Mouse (Mus musculus): ENCODE measurements around the gene Traf3ip1. TPM values are rescaled to one million over a fixed set of nuclear protein-coding genes. Genes with fewer than 3 reads are reported as not detected.

Gene Traf3ip1
- polyA plus RNA-seq, 1 experiment from 2014 or later, result 7.9 TPM

DNA sequence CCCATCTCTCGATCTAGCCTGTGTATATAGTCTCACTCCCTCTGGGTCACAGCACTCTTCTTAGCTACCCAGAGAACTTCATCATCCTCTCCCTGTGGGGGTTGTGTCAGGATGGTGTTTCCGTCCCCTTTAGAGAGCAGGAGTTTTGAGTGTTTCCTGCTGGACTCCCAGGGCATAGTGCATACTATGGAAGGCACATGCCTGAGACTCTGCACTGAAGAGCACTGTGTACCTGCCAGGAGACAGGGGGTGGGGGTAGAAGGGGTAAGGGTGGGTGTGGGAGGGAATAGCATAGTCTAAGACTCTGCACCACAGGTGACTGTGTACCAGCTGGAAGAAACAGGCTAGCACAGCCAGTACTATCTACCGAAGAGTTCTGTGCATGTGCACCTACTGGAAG lies 40.1 kb upstream of the Traf3ip1 start:
- no peaks in the 10 kb centered on the region for H3K36me3 ChIP-seq (ENCODE audit: control insufficient read depth, insufficient read depth, low read length)
- 0 out of 2 replicates have a peak, but pooled peaks cover 2% of the 10 kb centered on the region for H3K27me3 ChIP-seq (ENCODE audit: control insufficient read depth, insufficient read depth, low read length)
- WGBS, result 87% methylated on average over 3 of the region's 3 CpGs
- no peak overlapping the region for H3K27ac ChIP-seq (ENCODE audit: low read depth, low read length)
- H3K9me3 ChIP-seq (ENCODE audit: control insufficient read depth, low read length), result no peaks in the 10 kb centered on the region
- peaks cover 21% of the 10 kb centered on the region for H3K4me1 ChIP-seq (ENCODE audit: control insufficient read depth, insufficient read depth, low read length)
- ATAC-seq (ENCODE audit: insufficient read depth, low FRiP score, low TSS enrichment), result no peak
- H3K9ac ChIP-seq (ENCODE audit: low read length), result no peak overlapping the region
- no peak overlapping the region for H3K4me2 ChIP-seq (ENCODE audit: low read depth)
- no peak for DNase-seq (ENCODE audit: low spot score)
- H3K4me3 ChIP-seq (ENCODE audit: low read depth, low read length), result no peak overlapping the region

DNA sequence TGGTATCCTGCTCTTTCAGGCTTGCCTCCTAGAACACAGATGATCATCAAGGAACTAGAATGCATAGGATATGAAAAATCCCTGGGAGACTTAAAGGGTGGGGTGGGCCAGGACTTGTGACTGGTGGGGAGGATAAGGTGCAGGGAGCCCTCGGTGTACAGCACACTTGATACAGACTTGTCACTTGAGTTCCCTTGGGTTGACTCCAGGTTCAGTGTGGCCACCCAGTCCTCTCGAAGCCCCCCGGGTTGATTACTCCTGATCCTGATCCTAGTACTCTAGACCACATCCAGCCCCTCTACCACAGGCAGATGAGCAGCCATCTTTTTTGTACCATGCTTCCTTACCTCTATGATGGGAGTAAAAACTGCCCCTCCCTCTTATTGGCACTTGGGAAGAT lies 39.5 kb upstream of the Traf3ip1 start:
- Histone ChIP-seq H3K4me1 (ENCODE audit: control insufficient read depth, insufficient read depth, low read length) (peaks cover 24% of the 10 kb centered on the region), H3K36me3 (ENCODE audit: control insufficient read depth, insufficient read depth, low read length) (no peaks in the 10 kb centered on the region), H3K27me3 (ENCODE audit: control insufficient read depth, insufficient read depth, low read length) (0 out of 2 replicates have a peak, but pooled peaks cover 2% of the 10 kb centered on the region), H3K4me3 (ENCODE audit: low read depth, low read length) (no peak overlapping the region), H3K27ac (ENCODE audit: low read depth, low read length) (no peak overlapping the region), H3K9ac (ENCODE audit: low read length) (no peak overlapping the region), H3K4me2 (ENCODE audit: low read depth) (no peak overlapping the region), H3K9me3 (ENCODE audit: control insufficient read depth, low read length) (no peaks in the 10 kb centered on the region)
- ATAC-seq (ENCODE audit: insufficient read depth, low FRiP score, low TSS enrichment), result no peak
- no peak for DNase-seq (ENCODE audit: low spot score)
- WGBS, result 97% methylated on average over 3 of the region's 3 CpGs

DNA sequence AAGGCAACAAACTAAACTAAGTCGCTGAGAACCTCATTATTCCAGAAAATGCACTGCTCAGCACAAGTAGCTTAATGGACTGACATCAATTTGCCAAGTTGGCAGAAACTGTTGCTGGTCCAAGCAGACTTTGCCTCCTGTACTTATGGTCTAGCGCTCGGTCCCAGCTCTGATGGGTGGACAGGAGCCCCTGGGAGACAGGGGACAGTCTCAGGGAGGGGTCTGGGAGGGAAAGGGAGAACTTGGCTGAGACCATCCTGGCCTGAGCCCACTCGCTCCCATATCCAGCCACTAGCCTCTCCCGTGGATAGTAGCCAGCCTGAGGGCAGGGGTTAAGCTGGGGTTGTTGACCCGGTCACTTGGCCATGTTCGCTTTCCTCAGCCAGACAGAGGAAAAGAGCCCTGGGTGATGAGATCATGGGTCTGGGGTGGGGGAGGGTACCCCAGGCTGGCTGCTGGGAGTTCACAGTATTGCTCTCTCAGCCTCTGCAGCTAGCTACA lies 38.7 kb upstream of the Traf3ip1 start:
- Histone ChIP-seq H3K4me1 (ENCODE audit: control insufficient read depth, insufficient read depth, low read length) (peaks cover 25% of the 10 kb centered on the region), H3K36me3 (ENCODE audit: control insufficient read depth, insufficient read depth, low read length) (no peaks in the 10 kb centered on the region), H3K27me3 (ENCODE audit: control insufficient read depth, insufficient read depth, low read length) (0 out of 2 replicates have a peak, but pooled peaks cover 2% of the 10 kb centered on the region), H3K27ac (ENCODE audit: low read depth, low read length) (peak overlapping the region; percentile 35; the same call in 1 of the 2 replicates), H3K4me2 (ENCODE audit: low read depth) (0 out of 2 replicates have a peak overlapping the region, but pooled peaks have one; percentile 17), H3K4me3 (ENCODE audit: low read depth, low read length) (no peak overlapping the region), H3K9me3 (ENCODE audit: control insufficient read depth, low read length) (no peaks in the 10 kb centered on the region), H3K9ac (ENCODE audit: low read length) (no peak overlapping the region; the same call in 1 of the 2 replicates)
- ATAC-seq (ENCODE audit: insufficient read depth, low FRiP score, low TSS enrichment), result no peak
- 40% methylated on average over 7 of the region's 7 CpGs for WGBS
- peak; percentile 51 for DNase-seq (ENCODE audit: low spot score)

DNA sequence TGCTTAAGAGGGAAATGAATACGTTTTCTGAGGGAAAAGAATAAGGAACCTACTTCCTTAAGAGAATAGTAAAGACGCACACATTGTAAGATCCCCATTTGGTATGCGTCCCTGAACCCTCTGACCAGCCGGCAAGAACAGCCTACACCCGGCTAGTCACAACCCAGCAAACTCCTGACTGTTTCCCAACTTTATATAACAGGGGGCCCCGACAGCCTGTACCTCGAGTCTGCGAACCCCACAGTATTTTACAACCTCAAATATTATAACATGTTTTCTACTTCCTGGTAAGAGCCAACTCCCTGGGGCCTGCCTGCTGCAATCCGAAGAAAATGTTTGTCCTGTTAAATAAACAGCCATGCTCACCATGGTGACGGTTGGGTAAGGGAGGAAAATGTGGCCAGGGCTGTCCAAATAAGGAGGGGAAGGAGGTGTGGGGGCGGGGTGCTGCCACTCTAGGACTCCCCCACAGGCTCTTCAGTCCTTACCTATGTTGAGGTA lies 38.1 kb upstream of the Traf3ip1 start:
- Histone ChIP-seq H3K9me3 (ENCODE audit: control insufficient read depth, low read length) (no peaks in the 10 kb centered on the region), H3K4me2 (ENCODE audit: low read depth) (no peak overlapping the region), H3K27me3 (ENCODE audit: control insufficient read depth, insufficient read depth, low read length) (0 out of 2 replicates have a peak, but pooled peaks cover 2% of the 10 kb centered on the region), H3K4me1 (ENCODE audit: control insufficient read depth, insufficient read depth, low read length) (peaks cover 25% of the 10 kb centered on the region), H3K4me3 (ENCODE audit: low read depth, low read length) (no peak overlapping the region), H3K36me3 (ENCODE audit: control insufficient read depth, insufficient read depth, low read length) (no peaks in the 10 kb centered on the region), H3K27ac (ENCODE audit: low read depth, low read length) (peak overlapping the region; percentile 35; the same call in 1 of the 2 replicates), H3K9ac (ENCODE audit: low read length) (no peak overlapping the region; the same call in 1 of the 2 replicates)
- DNase-seq (ENCODE audit: low spot score) (peak; percentile 36), ATAC-seq (ENCODE audit: insufficient read depth, low FRiP score, low TSS enrichment) (no peak)
- 38% methylated on average over 11 of the region's 11 CpGs for WGBS

DNA sequence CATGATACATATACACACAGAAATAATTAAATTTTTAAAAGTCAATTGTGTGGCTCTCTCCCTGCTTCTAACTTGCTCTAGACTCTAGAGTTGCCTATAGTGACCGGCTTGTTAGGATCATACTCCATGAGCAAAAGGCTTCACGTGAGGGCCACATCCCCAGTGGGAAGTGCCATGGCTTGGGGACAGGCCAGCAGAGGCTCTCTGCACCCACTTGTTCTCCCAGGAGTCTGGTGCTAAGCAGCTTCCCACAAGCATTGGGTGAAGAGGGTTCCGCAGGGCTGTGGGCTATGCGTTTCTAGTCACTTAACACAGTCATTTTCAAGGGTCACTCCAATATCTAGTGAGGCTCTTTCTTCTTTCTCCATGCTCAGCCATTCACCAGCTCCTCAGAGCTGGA lies 37.3 kb upstream of the Traf3ip1 start:
- H3K4me1 ChIP-seq (ENCODE audit: control insufficient read depth, insufficient read depth, low read length), result peaks cover 23% of the 10 kb centered on the region
- 0 out of 2 replicates have a peak, but pooled peaks cover 2% of the 10 kb centered on the region for H3K27me3 ChIP-seq (ENCODE audit: control insufficient read depth, insufficient read depth, low read length)
- 90% methylated on average over 4 of the region's 4 CpGs for WGBS
- ATAC-seq (ENCODE audit: insufficient read depth, low FRiP score, low TSS enrichment) (no peak), DNase-seq (ENCODE audit: low spot score) (no peak)
- H3K4me2 ChIP-seq (ENCODE audit: low read depth), result no peak overlapping the region
- no peak overlapping the region for H3K27ac ChIP-seq (ENCODE audit: low read depth, low read length)
- no peaks in the 10 kb centered on the region for H3K9me3 ChIP-seq (ENCODE audit: control insufficient read depth, low read length)
- no peak overlapping the region for H3K4me3 ChIP-seq (ENCODE audit: low read depth, low read length)
- no peaks in the 10 kb centered on the region for H3K36me3 ChIP-seq (ENCODE audit: control insufficient read depth, insufficient read depth, low read length)
- no peak overlapping the region for H3K9ac ChIP-seq (ENCODE audit: low read length)

DNA sequence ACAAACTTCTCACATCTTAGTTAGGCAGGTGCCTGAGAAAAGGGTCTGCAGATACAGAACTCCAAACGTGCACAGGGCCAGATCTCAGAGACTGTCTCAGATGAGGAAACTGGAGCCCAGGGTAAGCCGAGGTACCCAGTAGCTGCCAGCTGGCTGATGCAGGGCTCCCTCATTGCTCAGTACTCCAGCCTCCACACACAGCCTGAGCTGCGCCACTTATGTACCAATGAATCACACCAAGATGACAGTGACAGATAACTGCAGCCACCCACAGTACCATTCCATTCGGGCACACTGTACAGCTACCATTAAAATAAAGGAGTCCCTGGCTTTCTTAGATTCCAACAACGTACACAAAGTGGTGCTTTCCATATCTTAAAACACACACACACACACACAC lies 36.7 kb upstream of the Traf3ip1 start:
- Histone ChIP-seq H3K9ac (ENCODE audit: low read length) (no peak overlapping the region), H3K4me2 (ENCODE audit: low read depth) (no peak overlapping the region), H3K27me3 (ENCODE audit: control insufficient read depth, insufficient read depth, low read length) (0 out of 2 replicates have a peak, but pooled peaks cover 2% of the 10 kb centered on the region), H3K9me3 (ENCODE audit: control insufficient read depth, low read length) (no peaks in the 10 kb centered on the region), H3K4me3 (ENCODE audit: low read depth, low read length) (no peak overlapping the region), H3K36me3 (ENCODE audit: control insufficient read depth, insufficient read depth, low read length) (no peaks in the 10 kb centered on the region), H3K27ac (ENCODE audit: low read depth, low read length) (no peak overlapping the region), H3K4me1 (ENCODE audit: control insufficient read depth, insufficient read depth, low read length) (peaks cover 23% of the 10 kb centered on the region)
- WGBS, result 71% methylated on average over 5 of the region's 5 CpGs
- ATAC-seq (ENCODE audit: insufficient read depth, low FRiP score, low TSS enrichment) (no peak), DNase-seq (ENCODE audit: low spot score) (no peak)

DNA sequence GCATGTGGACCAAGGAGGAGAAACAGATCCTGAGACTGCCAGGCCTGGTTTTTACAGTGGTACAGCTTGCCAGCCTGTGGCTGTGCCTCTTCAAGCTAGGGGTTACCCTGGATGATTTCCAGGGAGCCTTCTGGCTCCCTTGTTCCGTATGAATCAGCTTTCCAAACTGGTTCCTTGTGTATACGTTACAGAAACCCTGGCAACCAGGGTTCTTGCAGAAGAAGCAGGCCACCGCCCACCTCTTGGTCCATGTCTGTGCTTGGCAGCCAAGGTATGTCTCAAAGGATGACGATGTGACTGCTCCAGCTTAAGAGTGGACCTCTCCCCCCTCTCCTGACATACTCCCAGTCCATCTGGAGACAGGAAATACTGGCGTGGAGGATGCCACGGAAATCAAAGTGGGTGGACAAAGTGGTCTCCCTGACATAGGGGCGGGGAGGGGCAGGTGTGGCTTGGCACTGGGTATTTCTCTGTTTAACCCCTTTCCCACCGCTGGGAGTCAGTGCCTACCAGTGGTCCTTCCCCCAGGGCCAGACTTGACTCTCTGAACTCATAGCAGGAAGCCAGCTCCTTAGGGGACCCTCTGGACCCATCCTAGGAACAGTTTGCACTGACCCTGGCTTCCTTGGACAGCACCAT lies 36.1 kb upstream of the Traf3ip1 start:
- Histone ChIP-seq H3K4me1 (ENCODE audit: control insufficient read depth, insufficient read depth, low read length) (peaks cover 23% of the 10 kb centered on the region), H3K36me3 (ENCODE audit: control insufficient read depth, insufficient read depth, low read length) (no peaks in the 10 kb centered on the region), H3K4me3 (ENCODE audit: low read depth, low read length) (peak overlapping the region; percentile 61), H3K9ac (ENCODE audit: low read length) (peak overlapping the region; percentile 57), H3K4me2 (ENCODE audit: low read depth) (peak overlapping the region; percentile 74), H3K9me3 (ENCODE audit: control insufficient read depth, low read length) (no peaks in the 10 kb centered on the region), H3K27me3 (ENCODE audit: control insufficient read depth, insufficient read depth, low read length) (0 out of 2 replicates have a peak, but pooled peaks cover 2% of the 10 kb centered on the region), H3K27ac (ENCODE audit: low read depth, low read length) (no peak overlapping the region)
- ATAC-seq (ENCODE audit: insufficient read depth, low FRiP score, low TSS enrichment) (peak; percentile 4; the same call in 1 of the 2 replicates), DNase-seq (ENCODE audit: low spot score) (peak; percentile 17)
- 35% methylated on average over 8 of the region's 8 CpGs for whole genome bisulfite sequencing

DNA sequence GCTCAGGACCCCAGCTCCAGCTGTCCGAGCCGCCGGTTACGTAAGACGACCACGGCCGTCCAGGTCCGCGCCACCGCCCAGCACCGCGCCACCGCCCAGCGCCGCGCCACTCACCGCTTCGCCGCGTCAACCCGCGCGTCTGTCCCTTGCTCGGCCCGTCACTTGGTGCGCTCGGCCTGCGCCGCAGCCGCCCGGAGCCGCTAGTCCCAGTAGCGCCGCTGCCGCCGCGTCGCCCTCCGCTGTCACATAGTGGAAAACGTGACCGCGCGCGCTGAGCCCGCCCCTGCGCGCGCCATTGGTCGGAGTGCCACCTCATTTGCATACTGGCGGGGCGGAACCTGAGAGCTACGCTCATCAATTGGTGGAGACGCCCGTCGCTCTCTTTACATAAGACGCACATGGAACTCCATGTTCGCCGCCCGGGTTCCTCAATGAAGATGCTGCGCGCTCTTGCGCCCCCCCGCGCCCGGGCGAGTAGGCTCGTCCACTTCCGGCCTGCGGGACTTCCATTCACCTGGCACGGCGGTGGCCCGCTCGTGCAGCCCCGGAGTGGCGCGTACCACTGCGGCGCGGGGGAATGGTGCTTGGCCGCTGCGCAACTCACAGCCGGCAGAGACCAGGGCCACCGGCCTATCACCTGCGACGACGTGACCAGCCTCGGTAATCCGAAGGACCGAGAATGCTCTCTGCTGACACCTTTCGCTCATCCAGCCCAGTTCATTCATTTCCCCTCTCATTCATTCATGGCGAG lies 35.2 kb upstream of the Traf3ip1 start, which contains the start of gene Per2:
Per2 (minus strand) TSS at position 266 of the 751 bp plus-strand sequence.
- Histone ChIP-seq H3K27ac (ENCODE audit: low read depth, low read length) (peak within 1 kb of the TSS; percentile 60), H3K9me3 (ENCODE audit: control insufficient read depth, low read length) (no peaks in the 10 kb centered on the region), H3K27me3 (ENCODE audit: control insufficient read depth, insufficient read depth, low read length) (0 out of 2 replicates have a peak, but pooled peaks cover 2% of the 10 kb centered on the region), H3K4me1 (ENCODE audit: control insufficient read depth, insufficient read depth, low read length) (peaks cover 23% of the 10 kb centered on the region), H3K9ac (ENCODE audit: low read length) (peak within 1 kb of the TSS; percentile 57), H3K4me3 (ENCODE audit: low read depth, low read length) (peak within 1 kb of the TSS; percentile 61), H3K4me2 (ENCODE audit: low read depth) (peak within 1 kb of the TSS; percentile 74), H3K36me3 (ENCODE audit: control insufficient read depth, insufficient read depth, low read length) (no peaks in the 10 kb centered on the region)
- ATAC-seq (ENCODE audit: insufficient read depth, low FRiP score, low TSS enrichment), result peak; percentile 97
- WGBS, result under 1% methylated on average over 91 of the region's 91 CpGs
- peak; percentile 100 for DNase-seq (ENCODE audit: low spot score)

All from neural tube, embryonic 11.5 days (tissue).